Mouse (Mus musculus) liver (tissue): ENCODE data around the gene Stk24.

ENCODE experiments used
- DNase-seq: peaks from one replicate; pipeline ENCODE4 v3.0.0-alpha.2; 2020; ENCODE audit warnings: mixed read lengths

The Stk24 gene

GRCm38 (mm10) chr14:121348256-121348655, 31.6 kb downstream of the Stk24 start:
- DNase-seq: peak; percentile 64

GRCm38 (mm10) chr14:121347134-121347533, 32.7 kb downstream of the Stk24 start:
- no peak for DNase-seq

DNA sequence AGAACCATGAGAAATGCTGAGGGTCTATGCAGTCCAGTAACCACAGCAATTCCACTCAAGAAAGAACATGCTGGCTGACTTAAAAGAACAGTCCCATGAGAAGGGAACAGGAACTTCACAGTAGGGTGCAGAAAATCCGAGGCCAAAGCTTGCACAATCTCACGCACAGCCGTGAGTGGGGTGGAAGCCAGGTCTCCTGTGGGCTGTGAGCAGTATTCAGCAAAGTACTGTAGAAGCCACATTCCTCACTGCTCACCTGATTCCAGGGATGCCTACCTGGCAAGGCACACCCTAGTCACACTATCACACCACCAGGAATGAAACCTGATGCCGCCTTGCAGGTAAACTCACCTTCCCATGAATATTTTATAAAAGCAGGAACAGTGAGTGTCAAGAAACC, 33.2 kb downstream of the Stk24 start:
- DNase-seq: no peak

DNA sequence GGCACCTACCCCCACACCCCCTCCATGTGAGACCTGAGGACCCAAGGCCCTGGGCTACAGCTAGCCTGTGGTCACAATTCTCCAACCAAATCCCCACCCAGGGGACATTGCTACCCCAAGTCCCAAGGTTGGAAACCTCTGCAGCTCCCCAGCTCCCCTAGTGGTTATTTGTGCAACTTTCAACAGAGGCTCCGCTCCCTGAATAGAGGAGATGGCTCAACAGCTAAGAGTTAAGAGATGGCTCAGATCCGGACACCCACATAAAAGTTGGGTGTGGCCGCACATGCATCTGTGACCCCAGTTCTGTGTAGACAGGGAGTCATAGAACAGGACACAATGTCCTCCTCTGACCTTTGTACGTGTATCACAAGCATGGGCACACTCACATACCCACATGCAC, 33.8 kb downstream of the Stk24 start:
- DNase-seq: peak; percentile 49

DNA sequence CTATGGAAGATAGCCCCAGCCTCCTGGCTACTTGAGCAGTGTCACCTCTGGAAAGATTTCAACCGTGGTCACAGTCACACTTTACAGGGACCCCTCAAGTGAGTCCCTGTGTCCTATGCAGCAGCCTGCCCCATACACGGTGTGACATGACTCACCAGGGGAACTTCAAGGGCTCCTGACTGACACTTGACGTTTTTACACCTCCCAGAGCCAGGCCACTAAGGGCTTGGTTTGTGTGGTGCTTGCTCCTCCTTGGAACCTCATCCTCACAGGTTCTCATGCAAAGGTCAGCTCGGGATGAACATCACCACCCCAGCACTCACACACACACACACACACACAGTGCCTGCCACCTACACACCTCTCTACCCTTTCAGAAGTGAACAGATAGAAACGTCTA, 34.9 kb downstream of the Stk24 start:
- no peak for DNase-seq

DNA sequence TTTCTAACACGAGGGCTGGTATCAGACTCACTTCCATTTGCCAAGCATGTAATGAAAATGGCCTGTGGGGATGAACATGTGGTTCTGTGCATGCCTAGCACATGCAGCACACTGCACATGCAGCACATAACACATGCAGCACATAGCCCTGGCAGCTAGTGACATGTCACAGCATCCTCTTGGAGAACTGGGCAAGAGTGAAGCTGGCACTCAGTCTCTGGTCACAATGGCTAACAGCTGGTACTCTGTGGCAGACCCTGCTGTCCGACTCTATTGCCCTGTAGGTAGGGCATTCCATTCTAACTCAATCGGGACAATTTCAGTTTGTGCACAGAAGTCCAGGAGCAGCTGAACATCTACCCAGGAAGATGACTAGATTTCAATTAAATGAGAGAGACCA, 36.9 kb downstream of the Stk24 start:
- DNase-seq: no peak

DNA sequence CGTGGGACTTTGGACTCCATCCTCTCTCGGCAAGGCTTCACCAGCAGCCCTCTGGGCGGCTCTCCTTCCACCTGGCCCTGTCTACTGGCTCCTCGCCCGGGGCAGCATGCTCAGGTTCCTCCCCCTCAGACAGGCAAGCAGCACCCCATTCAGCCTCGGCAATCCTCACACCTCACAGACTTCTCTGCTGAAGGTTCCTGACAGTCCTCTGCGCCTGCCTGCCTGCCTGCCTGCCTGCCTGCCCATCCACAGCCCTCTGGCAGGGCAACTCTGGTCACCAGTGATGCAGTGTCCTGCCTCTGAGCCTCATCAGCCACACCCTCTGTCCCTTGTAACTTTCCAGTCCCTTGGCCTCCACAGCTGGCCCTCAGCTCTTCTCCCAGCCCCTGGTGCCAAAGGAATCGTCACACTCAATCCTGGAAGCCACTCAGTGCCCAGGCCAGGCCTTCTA, 39.8 kb downstream of the Stk24 start:
- no peak for DNase-seq

- no peak for DNase-seq
Observed at GRCm38 (mm10) chr14:121338819-121339573, 40.8 kb downstream of the Stk24 start.

GRCm38 (mm10) chr14:121330090-121330408, 49.8 kb downstream of the Stk24 start:
- no peak for DNase-seq

DNA sequence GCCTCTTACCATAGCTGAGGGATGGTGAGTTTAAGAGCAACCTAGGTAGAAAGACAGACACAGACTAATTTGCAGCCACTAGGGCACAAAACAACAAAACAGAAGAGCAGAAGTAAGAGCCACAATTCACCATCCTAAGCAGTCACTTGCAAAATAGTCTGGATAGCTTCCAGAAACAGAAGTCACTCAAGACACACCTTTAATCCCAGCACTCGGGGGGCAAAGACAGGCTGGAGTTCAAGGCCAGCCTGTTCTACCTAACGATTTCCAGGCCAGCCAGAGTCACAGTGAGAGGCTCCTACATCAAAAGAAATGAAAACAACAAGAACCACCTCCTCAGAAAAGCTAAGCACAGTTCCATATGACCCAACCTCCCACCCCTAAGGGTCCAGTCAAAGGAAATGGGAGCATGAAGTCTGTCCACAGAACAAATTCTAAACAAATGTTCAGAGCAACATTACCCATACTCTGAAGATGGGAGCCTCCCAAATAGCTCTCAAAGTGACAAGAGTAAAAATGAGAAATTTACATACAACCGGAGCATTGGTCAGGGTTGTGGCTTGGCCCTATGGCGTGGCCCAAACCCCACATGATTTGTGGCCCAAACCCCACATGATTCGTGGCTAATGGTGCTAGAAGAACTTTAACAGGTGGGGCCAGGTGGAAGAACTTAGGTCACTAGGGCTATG, 50.3 kb downstream of the Stk24 start:
- no peak for DNase-seq

- no peak for DNase-seq
Observed at GRCm38 (mm10) chr14:121328878-121329277, 50.9 kb downstream of the Stk24 start.

- no peak for DNase-seq
Observed at GRCm38 (mm10) chr14:121326432-121326831, 53.4 kb downstream of the Stk24 start.

- DNase-seq: no peak
Observed at GRCm38 (mm10) chr14:121324521-121325330, 55.1 kb downstream of the Stk24 start.

DNA sequence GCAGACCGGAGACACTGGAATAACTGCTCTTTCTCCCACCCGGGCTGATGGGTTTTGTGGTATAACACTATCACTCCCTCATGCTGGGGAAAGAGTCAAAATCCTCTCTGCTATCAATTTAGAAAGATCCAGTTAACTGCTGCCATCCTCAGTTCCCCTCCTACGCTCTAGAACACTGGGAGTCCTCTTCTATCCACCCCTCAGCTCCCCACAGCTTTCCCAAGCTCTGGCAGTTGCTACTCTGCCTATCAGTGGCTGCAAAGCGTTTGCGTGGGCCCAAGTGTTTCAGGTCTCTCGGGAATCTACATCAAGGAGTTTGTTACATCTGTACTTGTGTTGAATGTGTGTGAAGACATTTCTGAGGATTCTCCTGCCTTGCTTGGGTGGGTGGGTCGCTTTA, 57.2 kb downstream of the Stk24 start:
- DNase-seq: no peak

- no peak for DNase-seq
Observed at GRCm38 (mm10) chr14:121322150-121322549, 57.7 kb downstream of the Stk24 start.

DNA sequence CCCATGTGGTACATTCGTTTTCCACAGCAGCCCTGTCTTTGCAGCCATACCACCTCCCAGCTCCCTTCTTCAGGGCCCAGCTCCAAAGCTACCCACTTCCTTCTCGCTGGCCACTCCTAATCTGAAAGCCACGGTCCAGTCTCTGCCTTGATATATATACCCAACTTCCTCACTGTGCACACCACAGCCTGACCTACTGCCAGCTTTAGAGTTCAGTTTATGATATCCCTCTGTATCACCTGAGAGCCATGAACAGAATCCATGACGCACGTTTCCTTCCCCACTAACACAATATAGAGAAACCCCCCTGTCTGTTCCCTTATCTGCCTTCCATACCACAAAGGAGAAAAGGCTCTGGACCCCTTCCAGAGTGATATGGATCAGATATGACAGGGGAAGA, 61.4 kb downstream of the Stk24 start:
- no peak for DNase-seq

DNA sequence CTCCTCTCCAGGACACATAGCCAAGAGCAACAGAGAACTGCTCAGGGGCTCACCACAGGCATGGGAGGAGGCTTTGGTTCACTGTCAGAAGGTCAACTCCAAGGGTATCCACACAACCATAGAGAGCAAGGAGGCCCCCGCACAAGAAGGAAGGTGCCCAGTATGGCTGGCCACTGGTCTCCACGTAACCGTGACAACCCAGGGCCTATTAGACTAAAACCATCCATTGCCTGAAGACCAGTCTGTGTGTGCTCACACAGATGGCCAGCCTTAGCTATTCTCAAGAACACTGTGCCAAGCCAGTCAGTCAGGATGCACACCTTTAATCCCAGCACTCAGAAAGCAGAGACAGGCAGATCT, 62.5 kb downstream of the Stk24 start:
- DNase-seq: no peak

DNA sequence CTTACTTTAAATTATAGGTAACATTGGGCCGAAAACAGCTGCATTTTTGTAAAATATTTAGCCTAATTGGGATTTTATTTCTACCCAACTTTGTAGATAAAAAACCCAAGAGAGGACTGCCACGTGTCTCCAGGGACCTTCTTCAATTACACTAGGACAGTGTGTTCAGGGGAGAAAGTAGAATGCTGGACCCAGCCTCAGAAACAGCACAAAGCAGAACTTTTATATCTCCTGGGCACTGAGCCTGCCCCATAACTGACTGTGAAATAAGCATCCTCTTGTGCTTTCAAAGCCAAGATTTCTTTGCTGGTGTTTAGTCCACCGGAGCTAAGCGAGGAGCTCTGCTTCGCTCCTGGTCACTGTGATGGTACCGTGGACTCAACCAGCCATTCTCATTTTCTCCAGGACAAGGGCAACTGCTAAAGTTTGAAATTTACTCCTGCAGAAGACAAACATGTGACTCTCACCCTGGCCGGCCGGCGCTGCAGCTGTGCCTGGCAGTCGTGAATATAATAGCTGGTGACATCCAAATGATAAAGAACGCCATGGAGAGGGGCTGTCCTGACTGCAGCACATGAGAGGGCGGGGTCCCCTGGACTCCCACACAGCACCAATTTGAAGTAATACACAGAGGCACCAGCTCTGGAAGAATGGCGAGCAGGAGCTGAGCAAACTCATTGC, 63.0 kb downstream of the Stk24 start:
- DNase-seq: no peak

- no peak for DNase-seq
Observed at GRCm38 (mm10) chr14:121316136-121316535, 63.7 kb downstream of the Stk24 start.

GRCm38 (mm10) chr14:121314934-121315333, 64.9 kb downstream of the Stk24 start:
- DNase-seq: no peak

- no peak for DNase-seq
Observed at GRCm38 (mm10) chr14:121313283-121313682, 66.5 kb downstream of the Stk24 start.

DNA sequence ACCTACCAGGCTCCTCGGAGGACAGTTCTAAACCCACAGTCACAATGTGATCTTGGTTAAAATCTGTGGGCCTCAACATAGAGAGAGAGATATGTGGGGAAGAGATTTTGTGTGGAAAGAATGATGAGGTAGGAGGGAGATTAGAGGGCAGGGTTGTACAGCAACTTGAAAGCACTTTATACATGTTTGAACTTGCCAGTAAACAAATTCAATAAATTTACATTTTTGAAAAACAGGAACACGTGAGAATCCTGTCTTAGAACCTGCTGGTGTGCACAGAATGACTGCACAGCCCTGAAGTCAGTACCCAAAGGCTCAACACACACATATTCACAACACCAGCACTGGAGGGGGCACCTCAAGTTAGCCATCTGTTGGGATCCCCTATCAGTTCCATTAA, 68.7 kb downstream of the Stk24 start:
- DNase-seq: no peak
